8 mouse cellular contexts compared by ENCODE assay signal in the genomic region with DNA sequence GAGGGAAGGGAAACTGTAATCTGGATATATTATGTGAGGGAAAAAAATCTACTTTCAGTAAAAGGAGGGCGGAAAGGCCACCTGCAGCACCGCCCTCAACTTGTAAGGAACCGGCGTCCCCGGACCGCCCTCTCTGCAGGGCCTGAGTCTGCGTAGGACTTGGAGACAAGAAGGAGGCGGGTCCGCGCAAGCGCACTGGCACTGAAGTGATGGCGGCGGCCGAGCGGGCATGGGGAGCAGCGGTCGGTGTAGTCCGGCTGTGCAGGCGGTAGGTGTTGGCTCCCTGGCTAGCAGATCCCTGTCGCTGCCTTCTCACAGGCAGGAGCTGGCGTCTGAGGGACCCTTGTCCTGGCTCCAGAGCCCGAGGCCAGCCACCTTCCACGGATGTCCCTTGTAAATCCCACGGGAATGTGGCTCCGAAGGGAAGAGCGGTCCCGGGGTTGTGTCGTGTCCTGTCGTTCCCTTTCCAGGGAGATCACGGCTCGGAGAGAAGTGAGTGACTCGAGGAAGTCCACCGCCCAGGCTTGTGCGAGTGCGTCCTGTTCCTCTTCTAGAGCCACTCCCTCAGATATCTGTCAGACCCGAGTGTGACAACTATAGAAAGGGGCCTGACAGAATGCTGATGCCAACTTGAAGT. TPM values are rescaled to one million over a fixed set of nuclear protein-coding genes. Genes with fewer than 3 reads are reported as not detected.
A peak's percentile ranks its signal among the peaks of the same experiment; 100 is the strongest.
DNase-seq lines count a peak whose midpoint lies in the region; ATAC-seq lines count a peak whose summit lies in the region.

No protein-coding gene starts in this region.

- H3K36me3 ChIP-seq in hindbrain, embryonic 12.5 days = peaks cover 12% of the 10 kb centered on the region

- peaks cover 12% of the 10 kb centered on the region for H3K4me1 ChIP-seq in hindbrain, embryonic 12.5 days

- no peaks in the 10 kb centered on the region for H3K27me3 ChIP-seq in hindbrain, embryonic 12.5 days

- H3K27ac ChIP-seq in hindbrain, embryonic 12.5 days = peak overlapping the region; percentile 79

- peak overlapping the region; percentile 94 for H3K9ac ChIP-seq in hindbrain, embryonic 12.5 days

- H3K4me3 ChIP-seq in hindbrain, embryonic 12.5 days = peak overlapping the region; percentile 76

- peak; percentile 94 for ATAC-seq in hindbrain, embryonic 12.5 days (ENCODE audit: low FRiP score)

- H3K4me2 ChIP-seq in hindbrain, embryonic 12.5 days (replicated peaks) = peak overlapping the region; percentile 58

- H3K9me3 ChIP-seq in hindbrain, embryonic 12.5 days (replicated peaks) = no peaks in the 10 kb centered on the region

- 1% methylated on average over 34 of the region's 36 CpGs for WGBS in hindbrain, embryonic 12.5 days

- peak; percentile 98 for DNase-seq in NIH3T3 (ENCODE audit: low read depth)
- peak; percentile 96 to 98 for DNase-seq in cerebellum, postnatal 10 days
- peak; percentile 87 to 91 for DNase-seq in frontal cortex, postnatal 10 days (ENCODE audit: low spot score in 2 of 2)
- peak; percentile 90 to 94 for DNase-seq in layer of hippocampus, postnatal 14 days (ENCODE audit: low spot score in 2 of 2)
- peak; percentile 96 for DNase-seq in lung, postnatal 14 days
- peak; percentile 75 for DNase-seq in retina, adult 2 months (ENCODE audit: low read depth, low spot score)
- peak; percentile 94 to 96 for DNase-seq in thymus, postnatal 36 days

RNA-seq across cellular contexts. Expression of a gene that starts 0.8 kb away (rescaled TPM):
- 91.5 and 94.0 TPM in 2 replicates for polyA plus RNA-seq in hindbrain, embryonic 12.5 days (2016; fragmentation: Nextera tagmentation; extraction: Ambion mirVana)
- total RNA-seq in layer of hippocampus, postnatal 14 days (2021) = 10 to 100 TPM; 55.3 to 60.7 TPM

RNA-seq across cellular contexts. Expression of a gene that starts 32.8 kb away (rescaled TPM):
- 25.5 and 25.7 TPM in 2 replicates for polyA plus RNA-seq in hindbrain, embryonic 12.5 days (2016; fragmentation: Nextera tagmentation; extraction: Ambion mirVana)
- total RNA-seq in layer of hippocampus, postnatal 14 days (2021) = 10 to 100 TPM; 52.6 to 58.3 TPM

Comparison
In these comparisons a context has a peak if more than half of its experiments do, and no peak if none do; other contexts are left out.
1. Peak in every context shown above with its lines: DNase-seq, ATAC-seq, H3K4me3 ChIP-seq and H3K27ac ChIP-seq.